In genomic region chr6:113530932-113531839, GRCm38 (mm10) we compare ENCODE assay signal across 8 mouse cellular contexts. TPM values are rescaled to one million over a fixed set of nuclear protein-coding genes. Genes with fewer than 3 reads are reported as not detected.
DNase-seq lines count a peak whose midpoint lies in the region; ATAC-seq lines count a peak whose summit lies in the region.

Gene Emc3, minus strand, starts transcription at chr6:113531652.
Gene Fancd2, plus strand, starts transcription at chr6:113531682.

- no peaks in the 10 kb centered on the region for H3K36me3 ChIP-seq in hindbrain, embryonic 16.5 days (ENCODE audit: control insufficient read depth, insufficient read depth, low read length)

- peak within 1 kb of the TSS; percentile 78 for H3K4me2 ChIP-seq in hindbrain, embryonic 16.5 days (ENCODE audit: low read length)

- ATAC-seq in hindbrain, embryonic 16.5 days, result peak; percentile 92

- H3K4me1 ChIP-seq in hindbrain, embryonic 16.5 days (ENCODE audit: control insufficient read depth, insufficient read depth, low read depth, low read length), result peaks cover 16% of the 10 kb centered on the region

- no peaks in the 10 kb centered on the region for H3K9me3 ChIP-seq in hindbrain, embryonic 16.5 days (ENCODE audit: control insufficient read depth, low read length)

- no peaks in the 10 kb centered on the region for H3K27me3 ChIP-seq in hindbrain, embryonic 16.5 days (replicated peaks; ENCODE audit: control insufficient read depth, insufficient read depth, low read length)

- WGBS in hindbrain, embryonic 16.5 days, result under 1% methylated on average over 47 of the region's 47 CpGs

- DNase-seq in WW6 (ENCODE audit: low read depth, low spot score), result peak; percentile 96
- peak; percentile 93 to 95 for DNase-seq in cerebellum, postnatal 36 days
- DNase-seq in gastrocnemius, adult 18-20 months (ENCODE audit: low spot score), result peak; percentile 91
- DNase-seq in left cerebral cortex, adult 11 months (ENCODE audit: low spot score), result peak; percentile 79
- peak; percentile 92 for DNase-seq in lung, postnatal 36 days
- DNase-seq in retina, embryonic 14.5 days (ENCODE audit: low spot score), result peak; percentile 94
- peak; percentile 89 to 91 for DNase-seq in thymus, postnatal 36 days

- H3K9ac ChIP-seq in hindbrain, embryonic 16.5 days (ENCODE audit: low read depth, low read length), result peak within 1 kb of the TSS; percentile 89

- peak within 1 kb of the TSS; percentile 84 for H3K4me3 ChIP-seq in hindbrain, embryonic 16.5 days (ENCODE audit: low read length)

- H3K27ac ChIP-seq in hindbrain, embryonic 16.5 days (ENCODE audit: low read depth, low read length), result peak within 1 kb of the TSS; percentile 75

RNA-seq across cellular contexts. Expression of gene Emc3, which starts in this region (rescaled TPM):
- total RNA-seq in gastrocnemius, adult 18-20 months (2021), result 10 to 100 TPM; 53.8 to 59.1 TPM
- polyA plus RNA-seq in hindbrain, embryonic 16.5 days (2015; fragmentation: Nextera tagmentation; extraction: Ambion mirVana), result 120 and 124 TPM in 2 replicates

RNA-seq across cellular contexts. Expression of gene Fancd2, which starts in this region (rescaled TPM):
- under 1 TPM; 0.09 to 0.32 TPM for total RNA-seq in gastrocnemius, adult 18-20 months (2021)
- polyA plus RNA-seq in hindbrain, embryonic 16.5 days (2015; fragmentation: Nextera tagmentation; extraction: Ambion mirVana), result 1.9 and 2.1 TPM in 2 replicates

Comparison
In these comparisons a context has a peak if more than half of its experiments do, and no peak if none do; other contexts are left out.
1. Peak in every context shown above with its lines: DNase-seq, ATAC-seq, H3K4me3 ChIP-seq and H3K27ac ChIP-seq.